In genomic region chrX:85481326-85481725, GRCm38 (mm10) we compare ENCODE assay signal across 12 mouse cellular contexts.
DNase-seq lines count a peak whose midpoint lies in the region; ATAC-seq and TF ChIP-seq lines count a peak whose summit lies in the region.
"Had no signal": no experiment of that assay in that cellular context is flagged by ENCODE, and none has a peak within 500 bp of the region (broad histone marks: within the 10 kb centered on the region; RNA-seq: fewer than 3 reads in every experiment).

No protein-coding gene starts in this region.

- H3K27ac ChIP-seq in intestine, postnatal 0 days (ENCODE audit: low read depth, low read length) = no peak overlapping the region
- H3K27ac ChIP-seq in intestine, embryonic 16.5 days (ENCODE audit: low read length) = no peak overlapping the region
- no peak overlapping the region for H3K27ac ChIP-seq in neural tube, embryonic 14.5 days (ENCODE audit: low read depth, low read length)
- no peak overlapping the region for H3K27ac ChIP-seq in neural tube, embryonic 15.5 days (replicated peaks)
- H3K27ac ChIP-seq: liver, embryonic 15.5 days had no signal

- H3K4me3 ChIP-seq in intestine, postnatal 0 days (ENCODE audit: low read depth, low read length) = no peak overlapping the region
- no peak overlapping the region for H3K4me3 ChIP-seq in intestine, embryonic 16.5 days (ENCODE audit: low read length)
- no peak overlapping the region for H3K4me3 ChIP-seq in neural tube, embryonic 14.5 days (ENCODE audit: low read depth, low read length)
- no peak overlapping the region for H3K4me3 ChIP-seq in neural tube, embryonic 15.5 days (replicated peaks)
- H3K4me3 ChIP-seq: liver, embryonic 15.5 days had no signal

- H3K36me3 ChIP-seq in intestine, postnatal 0 days (ENCODE audit: control insufficient read depth, insufficient read depth) = no peaks in the 10 kb centered on the region
- no peaks in the 10 kb centered on the region for H3K36me3 ChIP-seq in intestine, embryonic 16.5 days (ENCODE audit: control insufficient read depth, insufficient read depth, low read length)
- no peaks in the 10 kb centered on the region for H3K36me3 ChIP-seq in neural tube, embryonic 14.5 days (ENCODE audit: control insufficient read depth, insufficient read depth, low read length)
- H3K36me3 ChIP-seq in neural tube, embryonic 15.5 days = no peaks in the 10 kb centered on the region
- H3K36me3 ChIP-seq: liver, embryonic 15.5 days had no signal

- peak; percentile 70 for TF ChIP-seq CTCF in intestine, postnatal 0 days (IDR thresholded peaks at IDR 0.05; ENCODE audit: low read depth)

- no peaks in the 10 kb centered on the region for H3K27me3 ChIP-seq in intestine, postnatal 0 days (replicated peaks; ENCODE audit: control insufficient read depth, insufficient read depth, low read length)
- H3K27me3 ChIP-seq in intestine, embryonic 16.5 days (replicated peaks; ENCODE audit: control insufficient read depth, insufficient read depth, low read length) = no peaks in the 10 kb centered on the region
- H3K27me3 ChIP-seq in neural tube, embryonic 14.5 days (ENCODE audit: control insufficient read depth, insufficient read depth, low read length) = no peaks in the 10 kb centered on the region
- no peaks in the 10 kb centered on the region for H3K27me3 ChIP-seq in neural tube, embryonic 15.5 days (replicated peaks)
- H3K27me3 ChIP-seq: liver, embryonic 15.5 days had no signal

- peak; percentile 23 for DNase-seq in embryo, embryonic 11 days
- no peak for DNase-seq in urinary bladder, postnatal 36 days (ENCODE audit: low spot score in 2 of 2)
- no peak for DNase-seq in kidney, adult 11 months
- DNase-seq: cerebellum, adult 11-12 months; spleen, adult 18-20 months; thymus, postnatal 25 days had no signal

- 45% methylated on average over 5 of the region's 5 CpGs for WGBS in intestine, postnatal 0 days
- 41% methylated on average over 5 of the region's 5 CpGs for WGBS in intestine, embryonic 16.5 days
- 39% methylated on average over 5 of the region's 5 CpGs for WGBS in neural tube, embryonic 14.5 days
- WGBS in neural tube, embryonic 15.5 days = 43% methylated on average over 5 of the region's 5 CpGs

- H3K9me3 ChIP-seq in intestine, postnatal 0 days (ENCODE audit: control insufficient read depth) = no peaks in the 10 kb centered on the region
- H3K9me3 ChIP-seq in intestine, embryonic 16.5 days (ENCODE audit: control insufficient read depth, low read length) = no peaks in the 10 kb centered on the region
- H3K9me3 ChIP-seq in neural tube, embryonic 14.5 days (ENCODE audit: control insufficient read depth, low read length) = no peaks in the 10 kb centered on the region
- H3K9me3 ChIP-seq in neural tube, embryonic 15.5 days (replicated peaks) = no peaks in the 10 kb centered on the region
- H3K9me3 ChIP-seq: liver, embryonic 15.5 days had no signal

- H3K4me2 ChIP-seq in intestine, postnatal 0 days (replicated peaks; ENCODE audit: low read depth) = no peak overlapping the region
- H3K4me2 ChIP-seq in intestine, embryonic 16.5 days (ENCODE audit: low read depth, low read length) = no peak overlapping the region
- no peak overlapping the region for H3K4me2 ChIP-seq in neural tube, embryonic 14.5 days (ENCODE audit: low read depth, low read length)
- no peak overlapping the region for H3K4me2 ChIP-seq in neural tube, embryonic 15.5 days
- H3K4me2 ChIP-seq: liver, embryonic 15.5 days had no signal

- no peaks in the 10 kb centered on the region for H3K4me1 ChIP-seq in intestine, postnatal 0 days (replicated peaks; ENCODE audit: control insufficient read depth, insufficient read depth, low read length)
- H3K4me1 ChIP-seq in intestine, embryonic 16.5 days (ENCODE audit: control insufficient read depth, insufficient read depth, low read length) = no peaks in the 10 kb centered on the region
- no peaks in the 10 kb centered on the region for H3K4me1 ChIP-seq in neural tube, embryonic 14.5 days (ENCODE audit: control insufficient read depth, insufficient read depth, low read length)
- no peaks in the 10 kb centered on the region for H3K4me1 ChIP-seq in neural tube, embryonic 15.5 days
- H3K4me1 ChIP-seq: liver, embryonic 15.5 days had no signal

- H3K9ac ChIP-seq in intestine, postnatal 0 days (ENCODE audit: low read depth, low read length) = no peak overlapping the region
- H3K9ac ChIP-seq in intestine, embryonic 16.5 days (ENCODE audit: low read depth, low read length) = no peak overlapping the region
- no peak overlapping the region for H3K9ac ChIP-seq in neural tube, embryonic 14.5 days (replicated peaks; ENCODE audit: low read depth, low read length)
- no peak overlapping the region for H3K9ac ChIP-seq in neural tube, embryonic 15.5 days (replicated peaks)
- H3K9ac ChIP-seq: liver, embryonic 15.5 days had no signal

- no peak for ATAC-seq in intestine, postnatal 0 days
- no peak for ATAC-seq in intestine, embryonic 16.5 days
- ATAC-seq in neural tube, embryonic 14.5 days (ENCODE audit: low read depth) = 0 out of 2 replicates have a peak, but pooled peaks have one; percentile 28
- no peak for ATAC-seq in neural tube, embryonic 15.5 days (ENCODE audit: low FRiP score)
- ATAC-seq in inflammation-experienced regulatory T-cells, adult 6 months = no peak
